Mouse (Mus musculus) heart, embryonic 12.5 days (tissue): ENCODE measurements around the gene Syt12. TPM values are rescaled to one million over a fixed set of nuclear protein-coding genes. Genes with fewer than 3 reads are reported as not detected.

ENCODE experiments used
- ATAC-seq: fragments of 200-750 bp; cut with Nextera tagmentation; 2 replicates; pipeline ENCODE4 v1.8.0; 2017; ENCODE audit warnings: moderate TSS enrichment, moderate library complexity; ENCODE audit not compliant: insufficient number of reproducible peaks, low FRiP score
- H3K27ac ChIP-seq: fragments of 300-500 bp; sonication (generic); 2 replicates; pipeline ENCODE4 v1.5.1; 2016; ENCODE audit warnings: mild to moderate bottlenecking, moderate library complexity; ENCODE audit not compliant: poor library complexity, severe bottlenecking
- H3K27me3 ChIP-seq: fragments of 300-500 bp; sonication (generic); replicated peaks from 2 replicates; pipeline ENCODE4 v1.6.1; 2016; ENCODE audit warnings: mild to moderate bottlenecking, moderate library complexity
- H3K36me3 ChIP-seq: fragments of 300-500 bp; sonication (generic); 2 replicates; pipeline ENCODE4 v1.6.1; 2016; ENCODE audit warnings: mild to moderate bottlenecking, moderate library complexity
- H3K4me1 ChIP-seq: fragments of 300-500 bp; sonication (generic); replicated peaks from 2 replicates; pipeline ENCODE4 v1.6.1; 2016; ENCODE audit warnings: mild to moderate bottlenecking
- H3K4me2 ChIP-seq: fragments of 300-500 bp; sonication (generic); 2 replicates; pipeline ENCODE4 v1.6.1; 2016; ENCODE audit warnings: mild to moderate bottlenecking, moderate library complexity
- H3K4me3 ChIP-seq: fragments of 300-500 bp; sonication (generic); 2 replicates; pipeline ENCODE4 v1.5.1; 2016; ENCODE audit warnings: mild to moderate bottlenecking
- H3K9ac ChIP-seq: fragments of 300-500 bp; sonication (generic); 2 replicates; pipeline ENCODE4 v1.6.1; 2016; ENCODE audit warnings: mild to moderate bottlenecking, moderate library complexity
- H3K9me3 ChIP-seq: fragments of 300-500 bp; sonication (generic); replicated peaks from 2 replicates; pipeline ENCODE4 v1.6.1; 2016; ENCODE audit warnings: mild to moderate bottlenecking, moderate library complexity
- WGBS: fragments of 180-500 bp; shearing (Covaris S2); methylation state at CpG from one replicate; pipeline ENCODE4 v1.1.7; 2016; 5-methylcytosine and 5-hydroxymethylcytosine counted together
- polyA plus RNA-seq: library from polyadenylated mRNA; unstranded; fragments of >200 nt; fragmentation: Nextera tagmentation; extraction: Ambion mirVana; gene quantifications from 2 replicates; pipeline ENCODE4 v1.2.1, GENCODE M21; 2016

Syt12 gene
- 1.3 TPM in 2 replicates for polyA plus RNA-seq

DNA sequence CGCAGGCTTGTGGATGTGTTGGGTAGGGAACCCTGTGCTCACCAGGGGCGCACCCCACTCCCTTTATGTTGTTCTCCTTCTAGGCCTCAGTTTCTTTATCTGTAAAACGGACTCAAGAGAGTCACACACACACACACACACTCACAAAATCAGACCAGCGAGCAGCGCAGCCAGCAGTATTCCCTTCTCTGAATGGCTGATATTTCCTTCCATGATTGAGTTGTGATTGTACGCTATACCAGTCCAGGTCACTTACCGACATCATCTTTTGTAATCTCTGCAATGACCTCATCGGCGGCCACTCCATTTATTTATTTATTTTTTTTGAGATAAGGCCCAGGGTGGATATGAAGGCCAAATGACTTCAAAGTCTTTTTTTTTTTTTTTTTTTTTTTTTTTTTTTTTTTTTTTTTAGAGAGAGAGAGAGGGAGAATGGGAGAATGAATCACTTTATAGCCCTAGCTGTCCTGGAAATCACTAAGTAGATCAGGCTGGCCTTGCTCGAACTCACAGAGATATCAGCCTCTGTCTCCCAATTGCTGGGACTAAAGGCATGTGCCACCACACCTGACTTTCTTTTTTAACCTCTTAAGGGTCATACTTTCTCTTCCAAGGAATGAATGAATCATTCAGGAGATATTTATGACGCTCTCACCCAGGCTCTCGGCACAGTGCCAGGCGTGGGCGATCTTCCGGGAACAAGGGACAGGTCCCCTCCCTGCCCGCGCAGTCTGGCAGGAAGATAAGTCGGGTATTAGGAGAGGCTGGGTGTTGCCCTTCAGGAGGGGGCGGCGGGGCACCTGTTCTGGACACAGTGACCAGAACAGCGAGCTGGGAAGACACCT is at the start of gene Syt12:
Gene Syt12, minus strand, starts transcription at position 103 of the 845 bp plus-strand sequence.
- WGBS = 13% methylated on average over 21 of the region's 21 CpGs
- Histone ChIP-seq H3K36me3 (no peaks in the 10 kb centered on the region), H3K4me3 (peak within 1 kb of the TSS; percentile 63), H3K27me3 (peaks cover 35% of the 10 kb centered on the region), H3K27ac (no peak within 1 kb of the TSS), H3K4me2 (peak within 1 kb of the TSS; percentile 97), H3K4me1 (peaks cover 17% of the 10 kb centered on the region), H3K9ac (peak within 1 kb of the TSS; percentile 73), H3K9me3 (no peaks in the 10 kb centered on the region)
- peak; percentile 52; the same call in 1 of the 2 replicates for ATAC-seq

- WGBS = 69% methylated on average over 3 of the region's 3 CpGs
- no peak for ATAC-seq
- Histone ChIP-seq H3K27ac (no peak overlapping the region), H3K4me1 (0 out of 2 replicates have a peak, but pooled peaks cover 3% of the 10 kb centered on the region), H3K9me3 (no peaks in the 10 kb centered on the region), H3K4me3 (no peak overlapping the region), H3K36me3 (no peaks in the 10 kb centered on the region), H3K27me3 (no peaks in the 10 kb centered on the region), H3K9ac (no peak overlapping the region), H3K4me2 (no peak overlapping the region)
Measured at GRCm38 (mm10) chr19:4521426-4522050, 44.3 kb upstream of the Syt12 start.

DNA sequence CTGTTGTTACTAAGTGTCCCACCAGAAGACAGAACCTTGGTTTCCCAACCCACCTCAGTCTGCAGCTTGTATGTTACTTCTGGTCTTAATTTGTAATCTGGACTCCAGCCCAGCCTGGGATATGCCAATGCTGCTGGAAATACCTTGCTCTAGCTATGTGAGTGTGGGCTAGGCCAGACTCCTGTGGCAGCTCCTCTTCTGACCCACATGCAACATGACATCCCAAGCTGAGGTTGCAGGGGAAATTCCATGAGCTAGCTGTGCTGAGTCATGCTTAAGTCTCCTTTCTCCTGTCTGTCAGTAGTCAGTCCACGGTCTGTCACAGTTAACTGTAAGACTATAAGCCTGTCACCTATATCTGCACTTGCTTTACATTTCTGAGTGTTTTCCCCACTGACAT is 40.2 kb upstream of the Syt12 start:
- no peak; the same call in 1 of the 2 replicates for ATAC-seq
- 72% methylated on average over 1 of the region's 1 CpGs for WGBS
- Histone ChIP-seq H3K27ac (no peak overlapping the region), H3K4me3 (no peak overlapping the region), H3K9me3 (no peaks in the 10 kb centered on the region), H3K9ac (no peak overlapping the region), H3K27me3 (no peaks in the 10 kb centered on the region), H3K4me1 (peaks cover 14% of the 10 kb centered on the region), H3K4me2 (no peak overlapping the region), H3K36me3 (no peaks in the 10 kb centered on the region)

- no peak for ATAC-seq
- H3K9ac ChIP-seq = no peak overlapping the region
- H3K27me3 ChIP-seq = 0 out of 2 replicates have a peak, but pooled peaks cover 3% of the 10 kb centered on the region
- no peak overlapping the region for H3K4me3 ChIP-seq
- no peak overlapping the region for H3K4me2 ChIP-seq
- no peaks in the 10 kb centered on the region for H3K9me3 ChIP-seq
- 78% methylated on average over 2 of the region's 2 CpGs for WGBS
- H3K36me3 ChIP-seq = no peaks in the 10 kb centered on the region
- peaks cover 14% of the 10 kb centered on the region for H3K4me1 ChIP-seq
- no peak overlapping the region for H3K27ac ChIP-seq
Measured at GRCm38 (mm10) chr19:4516288-4516687, 39.0 kb upstream of the Syt12 start.

GRCm38 (mm10) chr19:4515746-4516145 is 38.5 kb upstream of the Syt12 start:
- Histone ChIP-seq H3K9ac (no peak overlapping the region), H3K36me3 (no peaks in the 10 kb centered on the region), H3K9me3 (no peaks in the 10 kb centered on the region), H3K27ac (no peak overlapping the region), H3K4me1 (peaks cover 19% of the 10 kb centered on the region), H3K27me3 (0 out of 2 replicates have a peak, but pooled peaks cover 3% of the 10 kb centered on the region), H3K4me3 (no peak overlapping the region), H3K4me2 (no peak overlapping the region)
- ATAC-seq = no peak
- 36% methylated on average over 2 of the region's 2 CpGs for WGBS

DNA sequence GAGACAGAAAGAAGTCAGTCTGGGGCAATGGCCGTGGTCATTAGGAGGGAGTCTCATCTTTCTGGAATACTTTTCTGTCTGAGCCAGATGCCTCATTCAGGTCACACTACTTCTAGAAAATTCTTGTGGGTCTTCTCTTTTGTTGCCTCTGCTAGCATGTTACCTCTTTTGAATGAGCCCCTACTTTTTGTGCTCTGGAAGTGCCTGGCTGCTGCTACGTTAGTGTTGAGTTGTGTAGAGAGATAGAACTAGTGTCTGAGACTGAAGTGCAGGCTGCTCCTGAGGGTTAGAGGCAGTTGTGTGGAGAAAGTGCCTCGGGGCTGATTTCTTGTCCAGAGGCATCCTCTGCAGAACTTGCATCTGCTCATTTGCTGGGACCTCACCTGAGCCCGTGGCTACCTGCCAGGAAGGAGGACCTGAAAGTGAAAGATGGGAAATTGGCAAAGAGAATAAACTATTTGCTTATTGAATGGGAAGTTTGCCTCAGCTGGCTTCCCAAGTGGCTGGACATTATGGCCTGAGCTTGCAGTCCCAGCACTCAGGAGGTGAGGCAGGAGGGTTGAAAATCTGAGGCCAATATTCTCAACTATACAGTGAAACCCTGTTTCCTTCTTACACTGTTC is 36.1 kb upstream of the Syt12 start:
- H3K4me1 ChIP-seq = peaks cover 26% of the 10 kb centered on the region
- H3K9me3 ChIP-seq = no peaks in the 10 kb centered on the region
- no peak overlapping the region for H3K4me2 ChIP-seq
- no peaks in the 10 kb centered on the region for H3K36me3 ChIP-seq
- no peak overlapping the region for H3K27ac ChIP-seq
- ATAC-seq = no peak
- no peak overlapping the region for H3K9ac ChIP-seq
- no peak overlapping the region for H3K4me3 ChIP-seq
- H3K27me3 ChIP-seq = 0 out of 2 replicates have a peak, but pooled peaks cover 3% of the 10 kb centered on the region
- 67% methylated on average over 4 of the region's 4 CpGs for WGBS

- ATAC-seq = no peak
- H3K4me1 ChIP-seq = peaks cover 24% of the 10 kb centered on the region
- no peak overlapping the region for H3K27ac ChIP-seq
- peak overlapping the region; percentile 84 for H3K4me3 ChIP-seq
- 9% methylated on average over 13 of the region's 13 CpGs for WGBS
- H3K9ac ChIP-seq = peak overlapping the region; percentile 67
- no peaks in the 10 kb centered on the region for H3K36me3 ChIP-seq
- peak overlapping the region; percentile 90 for H3K4me2 ChIP-seq
- H3K9me3 ChIP-seq = no peaks in the 10 kb centered on the region
- H3K27me3 ChIP-seq = 0 out of 2 replicates have a peak, but pooled peaks cover 3% of the 10 kb centered on the region
Measured at GRCm38 (mm10) chr19:4511116-4511841, 34.0 kb upstream of the Syt12 start.

DNA sequence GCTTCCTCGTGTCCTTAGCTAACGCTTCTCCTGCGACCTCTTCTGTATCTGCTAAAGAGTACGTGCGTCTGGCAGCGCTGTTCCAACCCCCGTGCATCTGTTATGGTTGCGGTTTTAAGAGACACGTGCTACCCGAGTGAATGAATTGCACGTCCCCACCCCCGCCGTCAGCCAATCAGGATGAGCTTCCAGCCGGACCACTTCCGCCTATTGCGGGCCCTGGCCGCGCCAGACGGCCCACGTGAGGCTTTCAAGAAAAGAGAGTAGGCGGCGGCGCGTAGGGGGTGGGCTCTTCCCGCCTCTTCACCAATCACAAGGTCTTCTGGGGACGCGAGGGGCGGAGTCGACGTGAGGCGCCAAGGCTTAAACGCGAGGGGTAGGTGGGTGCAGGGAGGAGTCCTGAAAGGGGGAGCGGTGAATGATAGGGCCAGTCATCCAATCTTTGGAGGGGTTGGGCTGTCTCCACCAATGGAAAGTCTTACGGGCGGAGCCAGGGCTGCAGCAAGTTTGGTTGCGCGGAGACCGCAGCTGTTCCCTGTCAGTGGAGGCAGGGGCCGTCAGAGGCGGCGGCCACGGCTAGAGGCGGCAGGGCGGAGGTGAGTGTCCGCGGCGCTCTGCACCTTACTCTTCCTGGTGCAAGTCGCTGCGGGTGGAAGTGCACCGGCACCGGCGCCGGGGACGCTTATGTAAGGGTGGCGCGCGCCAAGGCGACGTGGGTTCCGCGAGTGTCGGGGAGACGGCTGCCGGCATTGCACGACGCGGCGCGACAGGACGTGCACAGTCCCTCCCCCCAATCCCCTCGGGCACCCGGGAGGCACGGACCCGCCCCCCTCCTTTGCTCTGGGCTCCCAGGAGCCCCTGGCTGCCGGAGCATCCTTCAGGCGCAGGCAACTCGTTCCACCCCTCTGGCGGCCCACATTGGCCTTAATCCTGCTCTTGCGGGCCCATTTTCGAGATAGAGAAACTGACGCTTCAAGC is 33.0 kb upstream of the Syt12 start, which contains the start of gene Pcx:
Gene Pcx, plus strand, starts transcription at position 487 of the 978 bp plus-strand sequence.
- WGBS = under 1% methylated on average over 82 of the region's 82 CpGs
- Histone ChIP-seq H3K9ac (peak within 1 kb of the TSS; percentile 67), H3K9me3 (no peaks in the 10 kb centered on the region), H3K4me1 (peaks cover 15% of the 10 kb centered on the region), H3K4me2 (peak within 1 kb of the TSS; percentile 90), H3K4me3 (peak within 1 kb of the TSS; percentile 84), H3K27me3 (0 out of 2 replicates have a peak, but pooled peaks cover 3% of the 10 kb centered on the region), H3K36me3 (no peaks in the 10 kb centered on the region), H3K27ac (peak within 1 kb of the TSS; percentile 26; the same call in 1 of the 2 replicates)
- ATAC-seq = peak; percentile 100

- H3K9me3 ChIP-seq = no peaks in the 10 kb centered on the region
- H3K4me1 ChIP-seq = peaks cover 13% of the 10 kb centered on the region
- H3K36me3 ChIP-seq = no peaks in the 10 kb centered on the region
- no peak overlapping the region for H3K27ac ChIP-seq
- WGBS = 69% methylated on average over 3 of the region's 3 CpGs
- H3K4me2 ChIP-seq = no peak overlapping the region
- no peak overlapping the region for H3K9ac ChIP-seq
- no peak for ATAC-seq
- H3K4me3 ChIP-seq = no peak overlapping the region
- 0 out of 2 replicates have a peak, but pooled peaks cover 3% of the 10 kb centered on the region for H3K27me3 ChIP-seq
Measured at GRCm38 (mm10) chr19:4507746-4508145, 30.5 kb upstream of the Syt12 start.

DNA sequence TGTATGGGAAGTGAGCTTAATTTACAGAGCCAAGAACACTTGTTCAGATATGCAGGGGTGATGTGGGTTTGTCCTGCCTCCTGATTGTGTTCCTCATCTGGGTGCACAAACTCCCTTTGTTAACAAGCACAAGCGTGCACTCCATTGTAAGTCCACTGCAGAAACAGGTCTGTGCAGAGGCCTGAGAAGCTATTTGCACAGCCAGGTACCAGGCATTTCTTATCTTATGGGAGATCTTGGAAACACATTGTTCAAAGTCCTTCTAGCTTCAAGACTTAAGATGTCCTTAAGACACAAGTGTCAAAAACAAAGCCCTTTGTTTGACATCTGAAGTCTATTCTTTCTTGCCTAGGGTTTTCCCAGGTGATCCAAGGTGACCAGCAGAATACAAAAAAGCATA is 27.6 kb upstream of the Syt12 start:
- H3K27ac ChIP-seq = no peak overlapping the region
- no peak for ATAC-seq

More for the DNA sequence above, 27.6 kb upstream of the Syt12 start:
- Histone ChIP-seq H3K4me1 (peaks cover 12% of the 10 kb centered on the region), H3K4me3 (no peak overlapping the region), H3K9ac (no peak overlapping the region), H3K9me3 (no peaks in the 10 kb centered on the region), H3K27me3 (no peaks in the 10 kb centered on the region), H3K36me3 (no peaks in the 10 kb centered on the region), H3K4me2 (no peak overlapping the region)
- WGBS = 87% methylated on average over 1 of the region's 1 CpGs
